Mouse (Mus musculus): ENCODE measurements around the gene Gab2.
A peak's percentile ranks its signal among the peaks of the same experiment; 100 is the strongest.

The Gab2 gene

DNA sequence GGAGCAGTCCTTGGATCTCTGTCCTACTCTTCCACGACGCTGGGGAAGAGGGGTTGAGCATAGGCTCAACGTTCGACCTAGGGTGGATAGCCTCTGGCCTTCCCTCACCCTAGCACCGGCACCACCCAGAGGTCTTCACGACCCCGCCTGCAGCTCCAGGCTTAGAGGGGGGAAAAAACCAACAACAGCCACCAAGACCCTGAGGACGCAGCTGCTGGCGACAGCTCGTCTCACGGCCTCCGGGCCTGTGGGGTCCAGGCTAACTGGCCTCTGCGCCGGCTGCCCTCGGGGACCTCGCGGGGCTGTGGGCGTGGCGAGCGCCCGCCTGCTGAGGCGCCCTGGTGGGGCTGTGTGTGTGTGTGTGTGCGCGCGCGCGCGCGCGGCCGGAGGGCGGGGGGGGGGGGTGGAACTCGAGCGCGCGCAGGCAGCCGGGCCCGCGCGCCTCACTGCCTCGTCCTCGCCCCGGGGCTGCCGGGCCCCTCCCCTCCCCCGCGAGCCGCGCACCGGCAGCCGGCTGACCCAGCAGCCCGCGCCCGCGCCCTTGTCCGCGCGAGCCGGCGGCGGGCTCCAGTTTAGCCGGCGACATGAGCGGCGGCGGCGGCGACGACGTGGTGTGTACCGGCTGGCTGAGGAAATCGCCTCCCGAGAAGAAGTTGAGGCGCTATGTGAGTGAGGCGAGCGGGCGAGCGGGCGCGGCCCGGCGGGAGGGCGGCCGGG, at the start of gene Gab2:
Gene Gab2, plus strand, starts transcription at position 345 of the 717 bp plus-strand sequence.
- peak; percentile 12 to 64 for DNase-seq (ENCODE audit: low read depth in 1 of 2, low spot score in 2 of 2)

DNA sequence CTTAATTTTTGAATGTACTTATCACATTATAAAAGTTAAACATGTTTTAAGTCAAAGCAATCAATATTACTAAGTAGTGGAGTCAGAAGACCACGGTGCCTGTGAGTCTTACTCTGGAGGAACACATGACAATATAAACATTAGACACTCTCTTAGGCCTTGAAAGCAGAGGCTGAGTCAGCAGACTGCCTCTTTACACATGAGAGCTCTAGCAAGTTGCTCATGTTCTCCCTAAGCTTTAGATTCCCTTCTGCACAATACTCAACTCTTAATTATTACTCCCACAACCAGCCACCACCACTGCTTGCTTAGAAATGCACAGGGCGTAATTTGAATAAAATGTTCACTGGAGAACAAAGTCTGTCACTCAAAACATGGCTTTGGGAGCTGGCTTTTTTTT, 49.0 kb upstream of the Gab2 start:
- DNase-seq (ENCODE audit: low read depth in 1 of 2, low spot score in 2 of 2) = no peak

DNA sequence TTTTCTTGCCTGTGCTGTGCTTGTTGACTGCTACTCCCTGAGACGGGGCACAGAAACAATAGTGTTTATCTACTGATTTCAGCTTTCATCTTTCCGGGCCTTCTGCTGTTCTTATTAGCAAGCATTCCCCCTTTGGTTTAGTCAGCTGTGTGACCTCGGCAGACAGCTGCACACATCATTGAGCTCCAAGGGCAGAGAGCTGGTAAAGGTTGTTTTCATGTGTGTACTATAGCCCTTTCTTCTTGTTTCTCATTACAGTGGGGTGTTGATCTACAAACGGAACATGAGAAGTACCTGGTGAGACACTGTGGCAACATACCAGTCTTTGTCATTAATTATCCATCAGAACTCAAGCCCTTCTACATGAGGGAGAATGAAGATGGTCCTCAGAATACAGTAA, 41.7 kb upstream of the Gab2 start:
- no peak for DNase-seq (ENCODE audit: low read depth in 1 of 2, low spot score in 2 of 2)

DNA sequence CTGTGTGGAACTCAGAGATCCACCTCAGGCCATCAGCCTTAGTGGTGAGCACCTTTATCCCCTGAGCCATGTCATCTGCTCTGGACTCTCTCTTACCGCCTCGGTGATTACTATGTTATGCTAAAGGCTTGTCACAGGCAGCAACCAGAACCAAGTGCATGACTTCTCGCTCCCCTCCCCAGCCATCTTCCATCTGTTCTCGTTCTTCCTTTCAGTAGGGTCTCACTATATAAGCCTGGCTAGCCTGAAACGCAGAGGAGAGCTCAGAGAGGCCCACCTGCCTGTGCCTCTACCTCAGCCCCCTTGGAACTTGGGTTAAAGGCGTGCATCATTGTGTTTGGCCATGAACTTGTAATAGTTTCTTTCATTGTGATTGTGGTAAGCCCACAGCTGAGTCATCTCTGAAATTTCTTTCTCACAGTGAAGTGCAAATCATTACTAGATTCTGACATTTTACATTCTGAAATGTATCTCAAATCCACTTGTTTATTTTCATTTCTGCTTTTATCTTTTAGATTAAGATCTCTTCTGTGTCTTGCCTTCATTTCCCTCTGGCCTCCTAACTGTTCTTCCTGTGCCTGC, 39.4 kb upstream of the Gab2 start:
- DNase-seq (ENCODE audit: low read depth in 1 of 2, low spot score in 2 of 2) = no peak

DNA sequence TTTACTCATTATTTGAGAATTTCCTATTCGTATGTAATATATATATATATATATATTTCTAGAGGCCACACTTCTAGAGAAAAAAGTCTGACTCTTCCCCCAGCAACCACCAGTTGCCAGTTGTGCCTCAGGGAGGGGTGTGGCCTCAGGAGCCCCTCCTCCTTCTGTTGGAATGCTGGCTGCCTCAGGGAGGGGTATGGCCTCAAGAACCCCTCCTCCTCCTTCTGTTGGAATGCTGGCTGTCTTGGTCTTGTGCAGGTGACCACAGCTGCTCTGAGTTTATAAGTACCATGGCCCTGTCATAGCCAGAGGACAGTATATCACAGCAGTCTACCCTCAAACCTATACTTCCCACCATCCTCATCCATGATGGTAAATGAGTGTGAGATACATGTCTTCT, 38.4 kb upstream of the Gab2 start:
- no peak for DNase-seq (ENCODE audit: low read depth in 1 of 2, low spot score in 2 of 2)

DNA sequence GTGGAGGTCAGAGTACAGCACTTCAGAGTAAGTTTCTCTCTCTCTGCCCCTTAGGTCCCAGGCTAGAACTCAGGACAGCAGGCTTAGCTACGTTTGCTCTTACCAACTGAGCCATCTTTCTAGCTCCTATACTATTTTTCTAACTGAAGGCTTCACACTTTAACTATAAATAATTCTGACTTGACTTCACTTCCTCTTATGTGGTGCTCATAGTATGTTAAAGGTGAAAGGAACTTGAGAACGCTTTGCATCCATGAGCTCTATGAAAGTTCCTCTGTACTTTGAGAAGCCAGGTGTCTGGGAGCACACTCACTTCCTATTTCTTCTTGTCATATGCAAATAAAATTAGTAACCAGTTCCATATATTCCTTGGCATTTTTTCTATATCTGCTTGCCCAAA, 20.4 kb upstream of the Gab2 start:
- no peak for DNase-seq (ENCODE audit: low read depth in 1 of 2, low spot score in 2 of 2)

DNA sequence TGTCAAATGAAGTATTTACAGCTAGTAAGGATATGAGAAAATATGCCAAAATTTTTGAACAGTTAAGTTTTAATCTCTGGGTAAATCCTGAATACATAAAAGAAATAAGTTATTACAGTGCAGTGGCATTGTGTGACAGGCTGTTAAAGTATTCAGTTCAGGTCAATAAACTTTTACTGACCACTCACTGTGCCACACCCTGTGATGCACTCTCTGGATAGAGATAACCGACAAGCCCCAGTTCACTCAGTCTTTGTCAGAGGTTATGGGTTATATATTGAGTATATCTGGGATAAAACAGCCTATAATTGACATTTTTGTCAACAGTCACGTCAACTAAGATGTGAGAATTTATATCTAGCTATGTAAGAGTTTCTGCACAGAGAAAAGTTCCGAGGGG, 9.9 kb upstream of the Gab2 start:
- DNase-seq (ENCODE audit: low read depth in 1 of 2, low spot score in 2 of 2) = no peak

DNA sequence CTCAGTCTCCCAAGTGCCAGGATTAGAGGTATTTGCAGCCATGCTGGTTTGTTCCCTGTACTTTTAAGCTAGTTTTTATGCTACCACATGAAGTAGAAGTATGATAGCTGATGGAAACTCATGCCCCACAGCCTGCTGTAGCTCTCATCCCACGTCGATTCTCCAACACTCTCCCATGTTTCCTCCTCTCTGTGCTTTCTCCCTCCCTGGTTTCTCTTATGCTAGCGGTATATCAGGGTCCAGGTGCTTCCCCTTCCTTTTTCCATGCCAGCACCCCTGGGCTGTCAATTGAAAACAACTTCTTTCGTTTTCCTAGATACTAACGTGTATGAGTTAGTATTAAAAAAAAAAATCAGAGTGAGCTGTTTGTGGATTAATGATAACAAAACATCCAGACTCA, 9.3 kb upstream of the Gab2 start:
- no peak for DNase-seq (ENCODE audit: low read depth in 1 of 2, low spot score in 2 of 2)

DNA sequence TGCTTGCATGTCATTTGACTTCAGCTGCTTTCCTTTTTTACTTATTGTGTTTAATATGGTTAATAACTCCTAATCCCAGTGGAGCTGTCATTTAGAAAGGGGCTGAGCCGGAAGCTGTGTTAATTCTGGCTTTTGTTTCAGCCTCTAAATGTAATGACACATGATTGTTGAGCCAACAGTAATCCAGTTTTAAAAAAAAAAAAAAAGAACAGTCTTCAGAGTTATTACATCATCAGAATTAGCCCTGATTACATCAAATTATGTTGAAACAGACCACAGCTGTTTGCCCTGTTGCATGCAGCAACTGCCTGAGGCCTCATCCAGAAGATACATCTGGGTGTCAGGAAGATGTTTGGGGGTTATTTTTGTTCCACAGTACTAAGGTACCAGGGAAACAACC, 6.4 kb upstream of the Gab2 start:
- DNase-seq (ENCODE audit: low read depth in 1 of 2, low spot score in 2 of 2) = no peak

DNA sequence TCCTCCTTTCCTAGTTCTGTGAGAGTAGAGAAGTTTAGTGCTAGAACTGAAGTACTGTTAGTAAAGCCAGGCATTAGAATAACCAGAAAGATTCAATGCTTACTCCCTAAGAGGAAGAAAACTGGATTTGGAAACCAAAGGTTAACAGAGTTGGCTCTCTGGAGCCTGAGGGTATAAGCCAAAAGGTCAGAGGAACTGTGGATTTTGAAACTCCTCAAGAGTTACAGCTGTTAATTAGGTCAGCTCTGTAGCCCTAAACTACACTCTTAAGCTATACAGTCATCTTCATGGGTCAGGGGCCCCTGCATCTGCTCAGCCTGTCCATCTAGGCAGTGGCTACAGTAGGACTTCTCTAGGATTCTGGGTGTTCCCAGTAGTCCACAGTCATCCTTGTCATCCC, 4.4 kb upstream of the Gab2 start:
- no peak for DNase-seq (ENCODE audit: low read depth in 1 of 2, low spot score in 2 of 2)

DNA sequence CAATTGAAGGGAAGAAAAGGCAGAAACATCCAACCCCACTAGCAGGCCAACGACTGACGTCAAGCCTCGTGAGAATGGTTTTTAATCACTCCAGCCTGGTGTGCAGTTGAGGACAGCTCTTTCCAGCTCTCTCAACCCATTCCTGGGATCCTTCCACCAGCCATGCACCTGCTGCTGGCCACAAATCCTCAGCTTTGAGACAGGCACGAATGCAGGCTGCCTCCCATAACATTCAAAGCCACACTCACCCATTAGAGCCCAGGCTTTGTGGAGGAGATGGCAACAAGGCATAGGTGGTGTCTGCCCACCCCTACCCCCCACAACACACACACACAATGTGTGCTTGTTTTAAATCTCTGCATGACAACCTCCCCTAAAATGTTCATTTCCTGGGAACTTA, 2.7 kb upstream of the Gab2 start:
- DNase-seq (ENCODE audit: low read depth in 1 of 2, low spot score in 2 of 2) = no peak

DNA sequence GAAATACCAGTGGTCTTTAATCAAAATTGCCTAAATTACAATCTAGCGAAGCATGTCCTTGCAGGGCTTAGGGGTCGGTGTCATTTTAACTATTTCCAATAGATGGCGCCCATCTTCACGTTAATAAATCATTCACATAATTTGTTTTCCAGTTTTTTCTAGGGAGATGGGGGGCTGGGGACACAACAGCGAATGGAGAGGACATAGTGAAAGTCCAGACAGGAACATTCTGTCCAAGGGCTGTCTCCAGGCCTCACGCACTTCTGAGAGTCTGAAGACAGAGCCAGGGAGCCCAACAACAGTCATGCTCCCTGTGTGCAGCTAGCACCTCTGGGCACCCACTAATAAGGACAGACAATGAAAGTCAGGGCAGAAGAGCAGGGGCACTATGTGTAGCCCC, 2.2 kb upstream of the Gab2 start:
- DNase-seq (ENCODE audit: low read depth in 1 of 2, low spot score in 2 of 2) = no peak

DNA sequence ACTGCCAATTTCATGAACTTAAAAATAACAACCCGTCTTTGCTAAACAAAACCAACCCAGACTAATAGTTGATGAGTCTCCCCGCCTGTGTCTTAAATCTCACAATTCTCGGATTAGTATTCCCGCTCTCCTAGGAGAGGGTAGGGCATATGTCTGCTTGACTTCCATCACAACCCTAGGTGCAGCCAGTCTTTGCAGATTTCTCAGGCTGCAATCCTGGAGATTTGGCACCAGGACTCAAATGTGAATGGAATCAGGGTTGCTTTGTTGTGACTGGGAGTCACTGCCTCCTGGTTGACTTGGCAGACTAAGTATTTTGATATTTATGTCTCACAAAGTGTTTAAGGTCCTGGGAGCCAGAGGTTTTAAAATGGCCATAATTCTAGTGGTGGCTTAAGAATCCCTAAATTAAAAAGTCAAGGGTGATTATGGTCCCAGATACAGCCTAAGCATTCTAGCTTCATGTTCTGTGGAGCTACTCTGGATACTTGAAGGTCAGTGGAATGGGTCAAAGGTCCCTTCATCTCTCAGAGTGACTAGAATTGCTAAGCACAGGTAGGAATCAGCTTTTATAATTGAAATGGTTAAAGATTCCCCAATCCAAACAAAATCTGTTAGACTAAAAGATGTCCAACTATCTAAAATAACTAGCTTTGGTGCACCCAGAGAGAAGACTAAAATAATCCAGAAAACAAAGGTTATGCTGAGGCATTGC, 1.6 kb upstream of the Gab2 start:
- no peak for DNase-seq (ENCODE audit: low read depth in 1 of 2, low spot score in 2 of 2)

DNA sequence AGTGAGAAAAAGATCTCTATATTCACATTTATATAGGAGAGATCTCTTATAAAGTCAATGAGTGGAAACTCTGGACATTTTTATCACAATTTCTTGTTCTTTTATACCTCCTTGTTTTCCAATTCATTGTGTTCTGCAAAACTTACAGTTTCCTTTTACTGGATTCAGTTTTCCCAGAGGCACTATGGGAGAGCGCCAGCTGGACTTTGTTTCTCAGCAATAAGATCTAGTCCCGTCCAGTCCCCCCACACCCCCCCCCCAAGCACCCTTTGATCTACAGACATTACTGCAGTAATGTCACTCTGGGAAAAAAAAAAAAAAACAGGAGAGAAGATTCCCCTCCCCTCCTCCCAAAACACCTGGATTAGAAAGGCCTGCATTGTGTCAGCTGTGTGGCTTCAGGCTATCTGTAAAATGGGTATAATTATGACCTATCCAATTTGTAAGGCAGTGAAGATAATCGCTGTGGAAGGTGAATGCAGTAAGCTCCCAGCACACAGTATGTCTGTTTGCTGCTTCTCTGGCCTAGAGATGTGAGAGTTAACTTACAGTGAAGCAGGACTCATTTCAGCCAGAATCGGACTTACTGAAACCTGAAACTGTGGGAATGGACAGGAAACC, 655 bp upstream of the Gab2 start:
- DNase-seq (ENCODE audit: low read depth in 1 of 2, low spot score in 2 of 2) = no peak

DNA sequence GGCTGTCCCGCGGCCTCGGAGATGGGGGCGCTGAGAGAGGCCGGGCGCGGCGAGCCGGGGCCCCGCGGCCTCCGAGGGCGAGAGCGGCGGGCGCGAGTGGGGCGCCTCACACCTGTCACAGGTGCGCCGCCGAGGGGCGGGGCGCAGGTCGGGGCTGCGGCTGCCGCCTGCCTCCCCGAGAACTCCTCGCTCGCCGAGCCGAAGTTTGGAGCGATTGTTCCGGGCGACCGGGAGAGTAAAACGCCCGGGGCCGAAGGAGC, 503 bp downstream of the Gab2 start:
- no peak for DNase-seq (ENCODE audit: low read depth in 1 of 2, low spot score in 2 of 2)

DNA sequence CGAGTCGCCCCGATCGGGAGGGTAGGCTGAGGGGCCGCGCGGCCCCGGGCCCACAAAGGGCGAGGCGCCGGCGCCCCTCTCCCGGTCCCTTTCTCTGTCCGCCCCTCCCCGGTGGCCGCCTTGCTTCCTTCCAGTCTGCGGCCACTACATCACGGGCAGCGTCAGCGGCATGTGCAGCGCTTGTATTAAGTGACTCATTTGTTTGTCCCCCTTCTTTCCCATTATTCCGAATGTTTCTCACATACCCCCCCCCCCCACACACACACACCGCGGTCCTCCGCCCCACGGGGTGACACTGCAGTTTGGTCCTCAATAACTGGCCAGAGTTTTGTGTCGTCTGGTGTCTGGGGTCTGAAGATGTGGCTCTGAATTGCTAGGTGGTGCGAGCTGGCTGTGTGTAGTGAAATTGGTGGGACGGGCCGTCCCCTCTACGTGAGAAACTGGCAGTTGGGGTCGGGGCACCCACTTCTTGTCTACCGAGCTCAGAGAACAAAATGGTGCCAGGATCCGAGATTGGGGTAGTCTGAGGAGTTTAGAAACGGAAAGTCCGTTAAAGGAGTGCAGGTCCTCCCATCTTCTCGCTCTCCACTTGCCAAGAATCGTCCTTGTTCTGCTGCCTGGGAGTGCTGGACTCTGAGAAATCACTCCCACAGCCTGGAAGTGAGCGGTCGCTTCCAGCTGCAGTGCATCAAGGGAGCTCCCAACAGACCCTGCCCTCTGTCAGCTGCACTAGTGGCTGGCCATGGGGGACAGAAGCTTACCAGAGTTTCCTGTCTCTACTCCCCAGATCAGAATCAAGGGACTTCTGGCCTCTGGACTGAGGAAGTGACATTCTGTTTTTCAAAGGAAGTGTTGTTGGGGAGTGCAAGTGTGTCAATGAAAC, 1.1 kb downstream of the Gab2 start:
- peak; percentile 48 to 66 for DNase-seq (ENCODE audit: low read depth in 1 of 2, low spot score in 2 of 2)

DNA sequence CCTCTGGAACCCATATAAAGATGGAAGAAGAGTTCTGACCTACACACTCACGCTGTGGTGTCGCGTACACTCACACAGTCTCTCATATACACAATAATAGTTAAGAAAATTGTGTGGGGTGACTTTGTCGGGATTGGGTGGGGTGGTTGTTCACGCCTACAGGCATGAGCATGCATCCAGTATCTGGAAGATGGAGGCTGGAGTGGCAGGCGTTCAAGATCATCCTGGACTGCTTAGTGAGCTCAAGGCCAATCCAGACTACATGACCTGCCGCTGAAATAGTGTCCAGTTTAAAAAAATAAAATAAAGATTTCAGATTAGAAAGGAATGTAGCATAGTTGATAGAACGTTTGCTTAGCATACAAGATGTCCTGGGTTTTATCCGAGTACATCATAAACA, 2.2 kb downstream of the Gab2 start:
- DNase-seq (ENCODE audit: low read depth in 1 of 2, low spot score in 2 of 2) = no peak

DNA sequence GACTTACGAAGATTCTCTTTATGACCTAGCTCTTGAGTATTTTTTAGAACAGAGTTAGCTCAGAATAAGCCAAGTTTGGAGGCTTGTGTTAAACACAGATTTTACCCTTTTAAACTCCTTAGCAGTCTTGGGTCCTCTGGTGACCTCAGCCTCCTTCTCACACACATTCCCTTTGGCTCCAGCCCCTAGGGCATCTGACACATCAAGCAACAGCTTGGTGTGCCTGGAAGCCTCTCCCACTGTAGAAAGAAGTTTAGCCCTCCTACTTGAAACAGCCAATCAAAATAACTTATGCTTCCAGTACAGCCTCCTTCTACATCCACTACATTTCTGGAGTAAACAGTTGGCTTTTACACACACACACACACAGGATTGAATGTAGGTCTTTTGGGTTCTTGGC, 2.8 kb downstream of the Gab2 start:
- no peak for DNase-seq (ENCODE audit: low read depth in 1 of 2, low spot score in 2 of 2)

DNA sequence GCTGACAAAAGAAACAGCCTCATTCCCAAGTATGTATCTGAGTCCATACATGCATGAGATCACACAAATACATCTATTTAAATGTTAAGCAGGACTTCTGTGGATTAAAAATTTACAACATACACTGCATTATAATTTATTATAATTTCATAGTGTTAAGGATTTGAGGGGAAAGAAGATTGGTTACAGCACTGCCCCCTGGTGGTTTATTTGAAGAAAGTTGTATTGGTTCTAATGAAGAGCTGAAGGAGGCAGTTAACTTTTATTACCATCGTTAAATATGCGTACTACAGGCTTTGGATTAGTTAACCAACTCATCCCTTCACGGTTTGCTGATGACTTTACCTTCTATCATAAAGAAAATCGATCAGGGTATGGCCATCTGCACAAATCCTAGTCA, 3.9 kb downstream of the Gab2 start:
- DNase-seq (ENCODE audit: low read depth in 1 of 2, low spot score in 2 of 2) = no peak

DNA sequence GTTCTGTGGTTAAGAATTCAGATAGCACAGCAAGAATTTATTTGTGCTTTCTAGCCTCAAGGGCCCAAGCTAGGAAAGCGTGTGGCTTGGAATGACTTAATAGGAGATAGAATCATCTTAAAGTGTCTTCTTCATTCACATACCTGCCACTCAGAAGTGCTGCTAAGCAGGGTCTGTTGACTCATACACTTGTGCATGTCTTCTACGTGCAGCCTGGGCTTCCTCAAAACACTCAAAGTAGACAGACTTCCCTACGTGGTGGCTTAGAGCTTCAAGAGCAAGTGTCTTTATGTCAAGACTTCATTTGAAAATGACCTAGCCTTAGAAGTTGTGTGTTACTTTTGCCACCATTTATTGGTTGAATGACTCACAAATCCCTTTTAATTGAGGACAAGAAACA, 12.9 kb downstream of the Gab2 start:
- no peak for DNase-seq (ENCODE audit: low read depth in 1 of 2, low spot score in 2 of 2)

DNA sequence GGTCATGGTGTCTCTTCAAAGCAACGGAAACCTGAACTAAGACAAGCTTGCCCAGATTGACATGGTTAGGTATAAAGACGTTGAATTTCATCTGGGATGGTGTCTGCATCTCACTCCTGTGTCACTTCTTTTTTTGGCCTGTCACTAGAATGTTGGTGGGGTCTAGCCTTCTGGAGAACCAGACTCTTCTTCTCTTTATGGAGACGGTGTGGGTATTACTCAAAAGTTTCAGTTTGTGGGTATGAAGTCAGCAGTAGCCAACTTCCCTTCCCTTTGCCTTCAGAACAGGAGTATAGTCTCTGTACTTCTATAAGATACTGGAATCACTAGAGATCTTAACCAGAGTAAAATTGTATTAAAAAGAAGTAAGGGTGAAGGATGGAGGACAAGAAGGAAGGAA, 26.7 kb downstream of the Gab2 start:
- DNase-seq (ENCODE audit: low read depth in 1 of 2, low spot score in 2 of 2) = no peak

DNA sequence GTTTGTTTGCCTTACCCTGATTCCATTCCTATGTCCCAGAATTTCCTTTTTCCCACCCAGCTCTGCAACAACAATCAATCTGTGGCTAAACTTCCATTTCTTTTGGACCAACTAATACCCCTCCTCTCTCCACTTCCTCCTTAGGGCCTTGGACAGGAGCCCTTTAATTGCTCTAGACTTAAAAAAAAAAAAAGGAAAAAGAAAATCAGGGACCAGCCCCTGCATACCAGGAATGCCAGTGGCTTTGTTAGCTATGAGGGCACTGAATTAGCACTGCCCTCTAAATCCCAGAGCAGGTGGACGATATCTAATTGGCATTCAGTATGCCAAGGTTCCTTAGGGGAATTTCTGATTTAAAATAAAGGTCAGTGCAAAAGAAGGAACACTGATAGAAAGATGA, 47.6 kb downstream of the Gab2 start:
- DNase-seq (ENCODE audit: low read depth in 1 of 2, low spot score in 2 of 2) = no peak
